Mouse (Mus musculus) hindbrain, embryonic 12.5 days (tissue): ENCODE results near the gene Rps6kl1. TPM values are rescaled to one million over a fixed set of nuclear protein-coding genes. Genes with fewer than 3 reads are reported as not detected.

Source experiments
- ATAC-seq: fragments of 200-750 bp; cut with Nextera tagmentation; 2 replicates; pipeline ENCODE4 v1.8.0; 2017; ENCODE audit warnings: moderate TSS enrichment; ENCODE audit not compliant: low FRiP score
- H3K27ac ChIP-seq: fragments of 300-500 bp; sonication (generic); 2 replicates; pipeline ENCODE4 v1.5.1; 2016; ENCODE audit warnings: mild to moderate bottlenecking
- H3K27me3 ChIP-seq: fragments of 300-500 bp; sonication (generic); 2 replicates; pipeline ENCODE4 v1.6.1; 2016; ENCODE audit warnings: mild to moderate bottlenecking
- H3K36me3 ChIP-seq: fragments of 300-500 bp; sonication (generic); 2 replicates; pipeline ENCODE4 v1.6.1; 2016; ENCODE audit warnings: mild to moderate bottlenecking
- H3K4me1 ChIP-seq: fragments of 300-500 bp; sonication (generic); 2 replicates; pipeline ENCODE4 v1.6.1; 2016
- H3K4me2 ChIP-seq: fragments of 300-500 bp; sonication (generic); replicated peaks from 2 replicates; pipeline ENCODE4 v1.6.1; 2016; ENCODE audit warnings: mild to moderate bottlenecking
- H3K4me3 ChIP-seq: fragments of 300-500 bp; sonication (generic); 2 replicates; pipeline ENCODE4 v1.5.1; 2016; ENCODE audit warnings: mild to moderate bottlenecking
- H3K9ac ChIP-seq: fragments of 300-500 bp; sonication (generic); 2 replicates; pipeline ENCODE4 v1.6.1; 2016; ENCODE audit warnings: mild to moderate bottlenecking, moderate library complexity
- H3K9me3 ChIP-seq: fragments of 300-500 bp; sonication (generic); replicated peaks from 2 replicates; pipeline ENCODE4 v1.6.1; 2016; ENCODE audit warnings: mild to moderate bottlenecking
- WGBS: fragments of 180-500 bp; shearing (Covaris S2); methylation state at CpG from one replicate; pipeline ENCODE4 v1.1.7; 2016; 5-methylcytosine and 5-hydroxymethylcytosine counted together
- polyA plus RNA-seq: library from polyadenylated mRNA; unstranded; fragments of >200 nt; fragmentation: Nextera tagmentation; extraction: Ambion mirVana; gene quantifications from 2 replicates; pipeline ENCODE4 v1.2.1, GENCODE M21; 2016

Gene Rps6kl1
- polyA plus RNA-seq, 1 experiment from 2014 or later = 7.6 TPM

GRCm38 (mm10) chr12:85094010-85094409, 57.1 kb downstream of the Rps6kl1 start:
- peaks cover 17% of the 10 kb centered on the region for H3K4me1 ChIP-seq
- 32% methylated on average over 14 of the region's 14 CpGs for WGBS
- H3K36me3 ChIP-seq = peaks cover 8% of the 10 kb centered on the region
- H3K9me3 ChIP-seq = no peaks in the 10 kb centered on the region
- H3K27me3 ChIP-seq = no peaks in the 10 kb centered on the region
- ATAC-seq = no peak
- no peak overlapping the region for H3K9ac ChIP-seq
- no peak overlapping the region for H3K4me2 ChIP-seq
- H3K4me3 ChIP-seq = no peak overlapping the region
- no peak overlapping the region for H3K27ac ChIP-seq

- Histone ChIP-seq H3K9me3 (no peaks in the 10 kb centered on the region), H3K27me3 (no peaks in the 10 kb centered on the region), H3K27ac (no peak overlapping the region), H3K36me3 (peaks cover 26% of the 10 kb centered on the region), H3K9ac (no peak overlapping the region), H3K4me3 (no peak overlapping the region), H3K4me2 (no peak overlapping the region), H3K4me1 (peaks cover 15% of the 10 kb centered on the region)
- no peak for ATAC-seq
- WGBS = 9% methylated on average over 3 of the region's 3 CpGs
Observed at GRCm38 (mm10) chr12:85092214-85092613, 58.9 kb downstream of the Rps6kl1 start.

- no peaks in the 10 kb centered on the region for H3K9me3 ChIP-seq
- H3K9ac ChIP-seq = no peak overlapping the region
- no peaks in the 10 kb centered on the region for H3K27me3 ChIP-seq
- 86% methylated on average over 3 of the region's 3 CpGs for WGBS
- H3K4me1 ChIP-seq = peaks cover 15% of the 10 kb centered on the region
- ATAC-seq = no peak
- H3K4me2 ChIP-seq = no peak overlapping the region
- peaks cover 30% of the 10 kb centered on the region for H3K36me3 ChIP-seq
- H3K4me3 ChIP-seq = no peak overlapping the region
- H3K27ac ChIP-seq = no peak overlapping the region
Observed at GRCm38 (mm10) chr12:85091190-85091589, 59.9 kb downstream of the Rps6kl1 start.

GRCm38 (mm10) chr12:85087845-85088244, 63.2 kb downstream of the Rps6kl1 start:
- no peak overlapping the region for H3K27ac ChIP-seq
- no peaks in the 10 kb centered on the region for H3K9me3 ChIP-seq
- no peaks in the 10 kb centered on the region for H3K27me3 ChIP-seq
- no peak overlapping the region for H3K9ac ChIP-seq
- H3K4me1 ChIP-seq = no peaks in the 10 kb centered on the region
- no peak overlapping the region for H3K4me2 ChIP-seq
- ATAC-seq = no peak
- 86% methylated on average over 12 of the region's 12 CpGs for WGBS
- no peak overlapping the region for H3K4me3 ChIP-seq
- peaks cover 30% of the 10 kb centered on the region for H3K36me3 ChIP-seq

Other genes with a start within 250 kb of the Rps6kl1 start
- 112 and 120 TPM in 2 replicates for gene Fcf1, start 180.4 kb downstream of the Rps6kl1 start, polyA plus RNA-seq
- gene Arel1, start 180.4 kb downstream of the Rps6kl1 start, polyA plus RNA-seq = 31.3 and 33.0 TPM in 2 replicates
- gene Ylpm1, start 154.9 kb downstream of the Rps6kl1 start, polyA plus RNA-seq = 38.5 and 40.3 TPM in 2 replicates
- 3.2 and 4.0 TPM in 2 replicates for gene Prox2, start 40.5 kb downstream of the Rps6kl1 start, polyA plus RNA-seq
- gene Dlst, start 40.4 kb downstream of the Rps6kl1 start, polyA plus RNA-seq = 102 and 109 TPM in 2 replicates
- gene Pgf, start 26.5 kb upstream of the Rps6kl1 start, polyA plus RNA-seq = 10.6 and 11.2 TPM in 2 replicates
- gene Eif2b2, start 68.2 kb upstream of the Rps6kl1 start, polyA plus RNA-seq = 78.0 and 82.4 TPM in 2 replicates
- 9.1 and 9.8 TPM in 2 replicates for gene Mlh3, start 119.3 kb upstream of the Rps6kl1 start, polyA plus RNA-seq
- gene Acyp1, start 137.2 kb upstream of the Rps6kl1 start, polyA plus RNA-seq = 62.2 and 67.9 TPM in 2 replicates
- gene Zc2hc1c, start 137.3 kb upstream of the Rps6kl1 start, polyA plus RNA-seq = 1.3 and 1.4 TPM in 2 replicates
- gene Nek9, start 188.1 kb upstream of the Rps6kl1 start, polyA plus RNA-seq = 26.7 and 28.2 TPM in 2 replicates
- gene Tmed10, start 223.6 kb upstream of the Rps6kl1 start, polyA plus RNA-seq = 238 and 247 TPM in 2 replicates